Mouse (Mus musculus): ENCODE measurements around the gene Rmnd5b. TPM values are rescaled to one million over a fixed set of nuclear protein-coding genes. Genes with fewer than 3 reads are reported as not detected.

Rmnd5b gene
- polyA plus RNA-seq (2012; rRNA removed): 46.6 and 52.9 TPM in 2 replicates

- TF ChIP-seq CTCF (conservative IDR thresholded peaks at IDR 0.05; ENCODE audit: insufficient read depth, insufficient read length, low read depth, low read length) (no peak), POLR2A (IDR thresholded peaks at IDR 0.05; ENCODE audit: low read depth, low read length) (no peak)
- WGBS: under 1% methylated on average over 61 of the region's 61 CpGs
- H3K27ac ChIP-seq (ENCODE audit: insufficient read depth, low read depth, low read length): peak within 1 kb of the TSS; percentile 71
- peak within 1 kb of the TSS; percentile 59 for H3K4me3 ChIP-seq (ENCODE audit: insufficient read depth, low read depth, low read length)
- DNase-seq: peak; percentile 95
- peaks cover 30% of the 10 kb centered on the region for H3K4me1 ChIP-seq (ENCODE audit: control insufficient read depth, insufficient read depth, low read length)
- H3K36me3 ChIP-seq (ENCODE audit: control insufficient read depth, insufficient read depth, low read length): no peaks in the 10 kb centered on the region
- H3K27me3 ChIP-seq (replicated peaks; ENCODE audit: control insufficient read depth, insufficient read depth, low read length): no peaks in the 10 kb centered on the region
Measured at GRCm38 (mm10) chr11:51635525-51636322, at the start of gene Rmnd5b. Gene Rmnd5b, minus strand, starts transcription at chr11:51635896.

GRCm38 (mm10) chr11:51681976-51682374, 46.3 kb upstream of the Rmnd5b start:
- WGBS: 29% methylated on average over 8 of the region's 8 CpGs
- H3K36me3 ChIP-seq (ENCODE audit: control insufficient read depth, insufficient read depth, low read length): no peaks in the 10 kb centered on the region
- no peak overlapping the region for H3K4me3 ChIP-seq (ENCODE audit: insufficient read depth, low read depth, low read length)
- no peaks in the 10 kb centered on the region for H3K27me3 ChIP-seq (replicated peaks; ENCODE audit: control insufficient read depth, insufficient read depth, low read length)
- TF ChIP-seq POLR2A (IDR thresholded peaks at IDR 0.05; ENCODE audit: low read depth, low read length) (no peak), CTCF (conservative IDR thresholded peaks at IDR 0.05; ENCODE audit: insufficient read depth, insufficient read length, low read depth, low read length) (no peak)
- DNase-seq: no peak
- no peak overlapping the region for H3K27ac ChIP-seq (ENCODE audit: insufficient read depth, low read depth, low read length)
- peaks cover 3% of the 10 kb centered on the region; the same call in 1 of the 2 replicates for H3K4me1 ChIP-seq (ENCODE audit: control insufficient read depth, insufficient read depth, low read length)

DNA sequence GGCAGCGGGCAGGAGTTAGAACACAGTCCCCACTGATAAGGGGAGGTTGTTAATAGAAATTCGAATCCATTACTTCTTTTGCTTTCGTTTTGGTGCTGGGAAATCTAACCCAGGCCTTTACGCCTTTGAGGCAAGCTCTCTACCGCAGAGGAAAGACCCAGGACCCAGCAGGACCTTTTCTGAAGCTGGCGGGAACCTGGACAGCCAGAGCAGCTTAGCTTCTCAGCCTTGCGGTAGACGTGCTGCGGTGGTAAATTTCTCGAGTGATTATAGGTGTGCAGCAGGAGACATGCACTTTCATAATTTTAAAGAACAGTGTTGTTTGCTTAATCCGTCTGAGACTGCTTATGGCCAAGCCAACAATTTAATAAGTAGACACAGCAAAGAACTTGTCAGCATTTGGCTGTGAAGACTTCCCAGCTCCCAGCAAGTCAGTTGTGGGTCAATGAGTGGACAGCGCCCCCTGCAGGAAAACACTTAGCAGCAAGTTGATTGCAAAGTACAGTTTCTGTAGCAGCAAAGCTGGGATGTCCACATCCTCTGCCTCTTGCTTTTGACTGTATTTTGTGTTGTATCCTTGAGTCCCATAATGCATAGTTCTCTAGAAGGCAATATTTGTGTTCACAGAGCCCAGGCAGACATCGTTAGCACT, 45.8 kb upstream of the Rmnd5b start:
- Histone ChIP-seq H3K4me3 (ENCODE audit: insufficient read depth, low read depth, low read length) (no peak overlapping the region), H3K36me3 (ENCODE audit: control insufficient read depth, insufficient read depth, low read length) (no peaks in the 10 kb centered on the region), H3K27me3 (replicated peaks; ENCODE audit: control insufficient read depth, insufficient read depth, low read length) (no peaks in the 10 kb centered on the region), H3K4me1 (ENCODE audit: control insufficient read depth, insufficient read depth, low read length) (peaks cover 3% of the 10 kb centered on the region; the same call in 1 of the 2 replicates), H3K27ac (ENCODE audit: insufficient read depth, low read depth, low read length) (no peak overlapping the region; the same call in 1 of the 2 replicates)
- WGBS: 28% methylated on average over 13 of the region's 13 CpGs
- DNase-seq: peak; percentile 92
- no peak for TF ChIP-seq POLR2A (IDR thresholded peaks at IDR 0.05; ENCODE audit: low read depth, low read length)
- TF ChIP-seq CTCF (conservative IDR thresholded peaks at IDR 0.05; ENCODE audit: insufficient read depth, insufficient read length, low read depth, low read length): peak; percentile 98

- DNase-seq: no peak
- Histone ChIP-seq H3K36me3 (ENCODE audit: control insufficient read depth, insufficient read depth, low read length) (no peaks in the 10 kb centered on the region), H3K4me3 (ENCODE audit: insufficient read depth, low read depth, low read length) (no peak overlapping the region), H3K27me3 (replicated peaks; ENCODE audit: control insufficient read depth, insufficient read depth, low read length) (no peaks in the 10 kb centered on the region), H3K27ac (ENCODE audit: insufficient read depth, low read depth, low read length) (no peak overlapping the region), H3K4me1 (ENCODE audit: control insufficient read depth, insufficient read depth, low read length) (peaks cover 3% of the 10 kb centered on the region; the same call in 1 of the 2 replicates)
- TF ChIP-seq POLR2A (IDR thresholded peaks at IDR 0.05; ENCODE audit: low read depth, low read length): no peak
- no peak for TF ChIP-seq CTCF (conservative IDR thresholded peaks at IDR 0.05; ENCODE audit: insufficient read depth, insufficient read length, low read depth, low read length)
- WGBS: 91% methylated on average over 3 of the region's 3 CpGs
Measured at GRCm38 (mm10) chr11:51679466-51679865, 43.8 kb upstream of the Rmnd5b start.

DNA sequence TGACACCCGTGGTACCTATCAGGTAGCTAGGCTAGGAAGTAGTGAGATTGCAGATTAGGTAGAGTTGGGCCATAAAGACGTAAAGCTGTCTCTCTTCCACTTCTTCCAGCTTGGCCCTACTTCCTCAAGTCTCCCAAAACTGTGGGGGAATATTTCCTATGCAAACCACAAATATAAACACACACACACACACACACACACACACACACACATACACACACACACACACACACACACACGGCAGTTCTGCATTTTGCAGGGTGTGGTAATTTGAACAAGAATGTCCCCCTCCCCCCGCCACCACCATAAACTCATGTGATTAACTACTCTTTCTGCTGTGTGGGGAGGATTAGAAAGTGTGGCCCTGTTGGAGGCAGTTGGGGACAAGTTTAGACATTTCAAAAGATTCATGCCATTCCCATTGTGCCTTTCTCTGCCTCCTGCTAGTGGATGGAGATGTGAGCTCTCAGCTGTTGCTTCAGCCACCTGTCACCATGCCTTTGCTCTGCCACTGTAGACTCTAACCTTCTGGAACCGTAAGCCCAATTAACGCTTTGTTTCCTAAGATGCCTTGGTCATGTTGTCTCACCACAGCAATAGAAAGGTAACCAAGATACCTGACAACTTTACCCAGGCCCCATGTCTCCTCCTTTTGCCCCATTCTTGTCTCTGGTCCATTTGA, 42.2 kb upstream of the Rmnd5b start:
- Histone ChIP-seq H3K4me1 (ENCODE audit: control insufficient read depth, insufficient read depth, low read length) (peaks cover 3% of the 10 kb centered on the region; the same call in 1 of the 2 replicates), H3K36me3 (ENCODE audit: control insufficient read depth, insufficient read depth, low read length) (no peaks in the 10 kb centered on the region), H3K27me3 (replicated peaks; ENCODE audit: control insufficient read depth, insufficient read depth, low read length) (no peaks in the 10 kb centered on the region), H3K4me3 (ENCODE audit: insufficient read depth, low read depth, low read length) (no peak overlapping the region), H3K27ac (ENCODE audit: insufficient read depth, low read depth, low read length) (no peak overlapping the region)
- no peak for TF ChIP-seq POLR2A (IDR thresholded peaks at IDR 0.05; ENCODE audit: low read depth, low read length)
- TF ChIP-seq CTCF (conservative IDR thresholded peaks at IDR 0.05; ENCODE audit: insufficient read depth, insufficient read length, low read depth, low read length): no peak
- DNase-seq: no peak
- 62% methylated on average over 6 of the region's 6 CpGs for WGBS

GRCm38 (mm10) chr11:51675386-51675785, 39.7 kb upstream of the Rmnd5b start:
- no peak for DNase-seq
- TF ChIP-seq POLR2A (IDR thresholded peaks at IDR 0.05; ENCODE audit: low read depth, low read length): no peak
- TF ChIP-seq CTCF (conservative IDR thresholded peaks at IDR 0.05; ENCODE audit: insufficient read depth, insufficient read length, low read depth, low read length): no peak
- no peak overlapping the region for H3K4me3 ChIP-seq (ENCODE audit: insufficient read depth, low read depth, low read length)

More at GRCm38 (mm10) chr11:51675386-51675785, 39.7 kb upstream of the Rmnd5b start:
- H3K4me1 ChIP-seq (ENCODE audit: control insufficient read depth, insufficient read depth, low read length): no peaks in the 10 kb centered on the region
- no peaks in the 10 kb centered on the region for H3K27me3 ChIP-seq (replicated peaks; ENCODE audit: control insufficient read depth, insufficient read depth, low read length)
- H3K27ac ChIP-seq (ENCODE audit: insufficient read depth, low read depth, low read length): no peak overlapping the region
- H3K36me3 ChIP-seq (ENCODE audit: control insufficient read depth, insufficient read depth, low read length): no peaks in the 10 kb centered on the region
- WGBS: 94% methylated on average over 5 of the region's 5 CpGs

Measured in kidney, adult 2 months (tissue).